Mouse (Mus musculus) embryonic fibroblast, embryonic 13.5 days (primary cell): Measurements from ENCODE around the gene Dscam.

ENCODE experiments used
- CTCF ChIP-seq: IDR thresholded peaks from 2 replicates; pipeline ENCODE4 v1.5.1; 2011; ENCODE audit warnings: mild to moderate bottlenecking, control low read depth, low read length, moderate library complexity, borderline replicate concordance; ENCODE audit not compliant: insufficient read depth
- POLR2A ChIP-seq: IDR thresholded peaks from 2 replicates; pipeline ENCODE4 v1.6.1; 2011; ENCODE audit warnings: low read depth, mild to moderate bottlenecking, control low read depth, low read length, moderate library complexity

- TF ChIP-seq POLR2A (no peak), CTCF (no peak)
Measured at GRCm38 (mm10) chr16:97003965-97004364, 166.6 kb downstream of the Dscam start.
